Mouse (Mus musculus) lung, postnatal 0 days (tissue): ENCODE data around the gene Farp1.

ENCODE experiments used
- CTCF ChIP-seq: IDR thresholded peaks from 2 replicates; pipeline ENCODE4 v1.5.1; 2016; ENCODE audit warnings: antibody characterized with exemption, mild to moderate bottlenecking
- EP300 ChIP-seq: IDR thresholded peaks from 2 replicates; pipeline ENCODE4 v1.6.1; 2016; ENCODE audit warnings: antibody characterized with exemption, mild to moderate bottlenecking, control low read depth

DNA sequence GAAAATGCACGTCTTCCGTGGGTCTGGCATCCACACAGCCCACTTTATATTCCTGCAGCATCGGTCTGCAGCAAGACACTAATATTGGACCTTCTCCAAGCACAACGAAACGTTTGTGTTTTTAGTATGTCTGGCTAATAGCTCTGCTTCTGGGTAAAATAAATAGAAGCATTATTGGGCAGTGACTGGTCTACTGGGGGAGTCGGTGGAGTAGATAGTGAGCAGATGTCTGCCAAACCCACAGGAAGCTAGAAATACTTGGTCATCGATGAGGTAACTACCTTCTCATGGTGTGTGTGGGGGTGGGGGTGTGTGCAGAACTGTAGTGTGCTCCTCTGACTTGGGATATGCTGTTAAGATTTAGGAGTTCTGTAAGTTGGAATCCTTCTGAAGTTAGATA is 2.3 kb downstream of the Farp1 start:
- TF ChIP-seq CTCF, result no peak
- TF ChIP-seq EP300, result no peak
